Mouse (Mus musculus) stomach, adult 2 months (tissue): ENCODE data around the gene Mgat4b. TPM values are rescaled to one million over a fixed set of nuclear protein-coding genes. Genes with fewer than 3 reads are reported as not detected.

Source experiments
- polyA plus RNA-seq: library from polyadenylated mRNA; depleted of rRNA; stranded (reverse); fragments of >200 nt; gene quantifications from 2 replicates; pipeline ENCODE4 v1.2.3, GENCODE M21; 2012; rRNA removed

The Mgat4b gene
- polyA plus RNA-seq, result 75.4 and 163 TPM in 2 replicates

DNA sequence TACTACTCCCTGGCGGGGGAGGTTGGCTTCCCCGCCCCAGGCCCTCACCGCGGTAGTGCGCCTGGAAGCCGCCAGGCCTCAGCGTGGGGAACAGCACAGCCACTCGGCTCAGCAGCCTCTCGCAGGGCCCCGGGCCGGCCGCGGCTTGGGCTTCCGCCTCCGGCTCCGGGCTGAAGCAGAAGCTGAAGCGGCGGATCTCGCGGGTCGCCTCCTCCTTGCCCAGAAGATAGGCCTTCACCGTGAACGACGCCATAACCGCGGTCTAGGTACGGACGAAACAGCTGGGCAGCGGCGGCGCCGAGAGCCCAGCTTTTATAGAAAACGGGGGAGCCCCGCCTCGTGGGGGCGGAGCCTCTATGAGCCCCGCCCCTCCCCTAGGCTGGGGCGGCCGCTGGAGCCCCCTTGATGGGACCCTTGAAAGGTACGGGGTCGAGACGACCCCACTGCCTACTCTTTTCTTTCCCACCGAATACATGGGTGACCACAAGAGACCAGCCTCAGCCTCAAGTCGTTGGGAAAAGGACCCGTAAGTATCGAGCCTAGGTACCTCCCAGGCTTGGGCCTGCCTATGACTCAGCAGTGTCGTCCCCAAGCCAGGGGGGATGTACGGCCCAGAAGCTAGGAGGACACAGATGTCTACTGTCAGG is at the start of gene Mgat4b, which contains the start of gene Sqstm1:
Gene Mgat4b, plus strand, starts transcription at position 386 of the 647 bp plus-strand sequence.
Gene Sqstm1, minus strand, starts transcription at position 323 of the 647 bp plus-strand sequence.

DNA sequence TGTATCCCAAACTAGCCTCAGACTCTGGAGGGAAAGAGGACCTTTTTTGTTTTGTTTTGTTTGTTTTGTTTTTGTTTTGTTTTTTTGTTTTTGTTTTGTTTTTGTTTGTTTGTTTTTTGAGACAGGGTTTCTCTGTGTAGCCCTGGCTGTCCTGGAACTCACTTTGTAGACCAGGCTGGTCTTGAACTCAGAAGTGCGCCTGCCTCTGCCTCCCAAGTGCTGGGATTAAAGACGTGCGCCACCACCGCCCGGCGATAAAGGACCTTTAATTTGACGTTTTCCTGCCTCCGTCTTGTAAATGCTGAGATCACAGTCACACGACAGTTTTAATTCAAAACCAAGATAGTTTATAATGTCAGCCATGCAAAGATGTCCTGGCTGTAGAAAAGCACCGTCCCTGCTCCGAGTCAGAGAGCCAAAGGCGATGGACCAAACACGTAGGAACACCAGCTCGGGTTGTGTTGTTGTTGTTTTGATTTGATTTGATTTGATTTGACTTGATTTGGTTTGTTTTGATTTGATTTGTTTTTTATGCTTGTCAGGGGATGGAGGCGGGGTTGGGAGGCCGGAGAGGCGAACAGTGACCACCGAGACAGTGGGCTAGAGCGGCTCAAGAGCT is 36.5 kb upstream of the Mgat4b start, which contains the start of gene Mrnip:
Gene Mrnip, plus strand, starts transcription at position 334 of the 619 bp plus-strand sequence.

DNA sequence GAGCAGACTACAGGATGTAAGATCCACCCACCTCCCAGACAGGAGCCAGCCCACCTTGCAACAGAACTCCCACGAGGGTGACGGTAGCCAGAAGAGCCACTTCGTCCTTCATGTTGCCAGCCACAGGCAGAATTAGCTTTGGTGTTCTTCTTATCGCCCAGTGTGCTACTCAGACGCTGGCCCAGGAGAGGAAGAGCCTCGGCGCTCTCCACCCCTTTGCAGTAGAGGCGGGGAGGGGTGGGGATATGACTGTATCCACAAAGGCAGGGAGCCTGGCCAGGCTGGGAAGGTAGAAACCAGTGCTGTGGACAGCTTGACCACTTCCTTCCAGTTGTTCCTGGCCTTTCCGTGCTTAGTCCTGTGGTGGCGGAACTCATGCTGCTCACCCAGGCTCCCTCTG is 27.6 kb downstream of the Mgat4b start, which contains the start of gene Ltc4s:
Gene Ltc4s, minus strand, starts transcription at position 293 of the 400 bp plus-strand sequence.

Other genes with a start within 250 kb of the Mgat4b start
- 26.9 and 60.8 TPM in 2 replicates for gene Rnf130, start 185.5 kb upstream of the Mgat4b start, polyA plus RNA-seq
- gene Tbc1d9b, start 79.5 kb upstream of the Mgat4b start, polyA plus RNA-seq, result 12.4 and 14.7 TPM in 2 replicates
- 2.0 and 3.1 TPM in 2 replicates for gene Mrnip, start 36.4 kb upstream of the Mgat4b start, polyA plus RNA-seq
- gene Sqstm1, start 63 bp upstream of the Mgat4b start, polyA plus RNA-seq, result 79.4 and 111 TPM in 2 replicates
- 43.0 and 77.1 TPM in 2 replicates for gene Ltc4s, start 27.7 kb downstream of the Mgat4b start, polyA plus RNA-seq
- 6.6 and 7.0 TPM in 2 replicates for gene Maml1, start 81.4 kb downstream of the Mgat4b start, polyA plus RNA-seq
- gene Canx, start 114.8 kb downstream of the Mgat4b start, polyA plus RNA-seq, result 6.9 and 8.9 TPM in 2 replicates
- gene Cby3, start 143.6 kb downstream of the Mgat4b start, polyA plus RNA-seq, result not detected in 2 replicates
- 3.3 and 5.5 TPM in 2 replicates for gene Hnrnph1, start 166.1 kb downstream of the Mgat4b start, polyA plus RNA-seq
- 7.6 and 9.3 TPM in 2 replicates for gene Rufy1, start 220.2 kb downstream of the Mgat4b start, polyA plus RNA-seq